Mouse (Mus musculus) hindbrain, embryonic 11.5 days (tissue): ENCODE measurements around the gene Gm10283. TPM values are rescaled to one million over a fixed set of nuclear protein-coding genes. Genes with fewer than 3 reads are reported as not detected.

ENCODE experiments used
- ATAC-seq: fragments of 200-750 bp; cut with Nextera tagmentation; 2 replicates; pipeline ENCODE4 v1.8.0; 2017; ENCODE audit warnings: mild to moderate bottlenecking, moderate TSS enrichment, moderate library complexity; ENCODE audit not compliant: low FRiP score
- DNase-seq: peaks from one replicate; pipeline ENCODE4 v3.0.0-alpha.2; 2015; ENCODE audit warnings: low spot score
- H3K27ac ChIP-seq: fragments of 300-500 bp; sonication (generic); 2 replicates; pipeline ENCODE4 v1.5.1; 2014; ENCODE audit warnings: mild to moderate bottlenecking, low read depth, low read length
- H3K27me3 ChIP-seq: fragments of 300-500 bp; sonication (generic); 2 replicates; pipeline ENCODE4 v1.6.1; 2014; ENCODE audit warnings: mild to moderate bottlenecking, low read length, moderate library complexity, mixed read lengths; ENCODE audit not compliant: control insufficient read depth, insufficient read depth
- H3K36me3 ChIP-seq: fragments of 300-500 bp; sonication (generic); 2 replicates; pipeline ENCODE4 v1.6.1; 2014; ENCODE audit warnings: mild to moderate bottlenecking, low read length, moderate library complexity, mixed read lengths; ENCODE audit not compliant: control insufficient read depth, insufficient read depth
- H3K4me1 ChIP-seq: fragments of 300-500 bp; sonication (generic); replicated peaks from 2 replicates; pipeline ENCODE4 v1.6.1; 2014; ENCODE audit warnings: low read length, mixed read lengths; ENCODE audit not compliant: control insufficient read depth, insufficient read depth
- H3K4me2 ChIP-seq: fragments of 300-500 bp; sonication (generic); replicated peaks from 2 replicates; pipeline ENCODE4 v1.6.1; 2014; ENCODE audit warnings: mild to moderate bottlenecking, low read depth, low read length
- H3K4me3 ChIP-seq: fragments of 300-500 bp; sonication (generic); 2 replicates; pipeline ENCODE4 v1.5.1; 2014; ENCODE audit warnings: low read depth, low read length
- H3K9ac ChIP-seq: fragments of 300-500 bp; sonication (generic); 2 replicates; pipeline ENCODE4 v1.6.1; 2014; ENCODE audit warnings: low read depth, low read length
- H3K9me3 ChIP-seq: fragments of 300-500 bp; sonication (generic); 2 replicates; pipeline ENCODE4 v1.6.1; 2016; ENCODE audit warnings: low read length; ENCODE audit not compliant: control insufficient read depth
- WGBS: fragments of 180-500 bp; shearing (Covaris S2); extraction: QIAGEN DNeasy Blood & Tissue Kit; methylation state at CpG from one replicate; pipeline ENCODE4 v1.1.7; 2014; 5-methylcytosine and 5-hydroxymethylcytosine counted together
- polyA plus RNA-seq: library from polyadenylated mRNA; unstranded; fragments of >200 nt; fragmentation: Nextera tagmentation; extraction: Ambion mirVana; gene quantifications from 2 replicates; pipeline ENCODE4 v1.2.1, GENCODE M21; 2014

Gene Gm10283
- polyA plus RNA-seq, 1 experiment from 2014 or later: not detected

- Histone ChIP-seq H3K4me2 (no peak overlapping the region), H3K9ac (no peak overlapping the region), H3K27ac (no peak overlapping the region), H3K9me3 (no peaks in the 10 kb centered on the region), H3K27me3 (no peaks in the 10 kb centered on the region), H3K4me3 (no peak overlapping the region), H3K4me1 (no peaks in the 10 kb centered on the region), H3K36me3 (no peaks in the 10 kb centered on the region)
- DNase-seq (peak; percentile 80), ATAC-seq (peak; percentile 74)
- WGBS: 42% methylated on average over 15 of the region's 15 CpGs
Measured at GRCm38 (mm10) chr8:60466686-60467335, 36.2 kb downstream of the Gm10283 start.

- 84% methylated on average over 2 of the region's 2 CpGs for WGBS
- no peaks in the 10 kb centered on the region for H3K4me1 ChIP-seq
Measured at GRCm38 (mm10) chr8:60449296-60449695, 53.7 kb downstream of the Gm10283 start.

DNA sequence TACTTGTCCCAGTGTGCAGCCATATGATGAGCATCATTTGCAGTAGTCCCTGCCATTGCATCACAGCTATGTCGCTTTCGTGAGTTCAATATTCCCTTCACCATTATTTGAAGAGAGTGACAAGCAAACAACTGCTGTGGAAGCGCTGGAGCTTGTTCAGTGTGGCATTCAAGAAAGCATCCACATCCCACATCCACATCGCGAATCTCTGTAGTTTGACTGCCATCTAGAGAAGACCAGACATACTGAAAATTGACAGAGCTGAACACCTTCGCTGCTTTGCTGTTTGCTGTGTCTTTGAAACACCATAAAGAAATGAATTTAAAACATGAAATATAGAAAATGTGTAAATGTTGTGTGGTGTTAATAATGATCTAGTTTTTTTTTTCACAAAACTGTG is 58.0 kb downstream of the Gm10283 start:
- no peak overlapping the region for H3K27ac ChIP-seq
- no peak overlapping the region for H3K4me2 ChIP-seq
- H3K4me3 ChIP-seq: no peak overlapping the region
- peak; percentile 9 for DNase-seq
- no peak overlapping the region for H3K9ac ChIP-seq
- WGBS: 74% methylated on average over 6 of the region's 6 CpGs
- no peaks in the 10 kb centered on the region for H3K27me3 ChIP-seq
- ATAC-seq: no peak
- H3K9me3 ChIP-seq: no peaks in the 10 kb centered on the region
- H3K4me1 ChIP-seq: no peaks in the 10 kb centered on the region
- H3K36me3 ChIP-seq: no peaks in the 10 kb centered on the region

More at GRCm38 (mm10) chr8:60449296-60449695, 53.7 kb downstream of the Gm10283 start:
- H3K27ac ChIP-seq: no peak overlapping the region
- H3K9ac ChIP-seq: no peak overlapping the region
- H3K4me2 ChIP-seq: no peak overlapping the region
- H3K36me3 ChIP-seq: no peaks in the 10 kb centered on the region
- no peaks in the 10 kb centered on the region for H3K27me3 ChIP-seq
- ATAC-seq (no peak), DNase-seq (no peak)
- H3K9me3 ChIP-seq: no peaks in the 10 kb centered on the region
- no peak overlapping the region for H3K4me3 ChIP-seq

- no peak overlapping the region for H3K27ac ChIP-seq
- H3K4me1 ChIP-seq: no peaks in the 10 kb centered on the region
- H3K4me2 ChIP-seq: no peak overlapping the region
- WGBS: 54% methylated on average over 3 of the region's 3 CpGs
- DNase-seq (no peak), ATAC-seq (no peak)
- H3K9ac ChIP-seq: no peak overlapping the region
- no peaks in the 10 kb centered on the region for H3K9me3 ChIP-seq
- H3K4me3 ChIP-seq: no peak overlapping the region
- H3K36me3 ChIP-seq: no peaks in the 10 kb centered on the region
- H3K27me3 ChIP-seq: no peaks in the 10 kb centered on the region
Measured at GRCm38 (mm10) chr8:60438557-60438956, 64.4 kb downstream of the Gm10283 start.

DNA sequence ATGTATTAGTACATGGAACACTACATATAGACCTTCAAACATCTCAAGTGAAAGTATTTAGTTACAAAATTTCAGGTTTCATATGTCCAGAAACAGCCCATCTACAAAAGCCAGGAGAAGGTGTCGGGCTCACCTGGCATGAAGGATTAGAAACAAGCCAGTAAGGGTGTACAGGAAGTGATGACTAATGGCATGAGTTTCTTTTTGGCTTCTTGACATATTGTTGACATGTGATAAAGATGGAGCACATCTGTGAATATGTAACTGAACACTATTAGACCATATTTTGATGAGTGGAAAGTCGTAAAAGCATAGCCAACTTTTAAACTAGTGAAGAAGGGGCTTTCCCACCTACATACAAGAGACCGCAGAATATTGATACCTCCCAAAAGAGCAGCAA is 66.1 kb downstream of the Gm10283 start:
- DNase-seq (no peak), ATAC-seq (no peak)
- 89% methylated on average over 3 of the region's 3 CpGs for WGBS
- Histone ChIP-seq H3K4me3 (no peak overlapping the region), H3K27me3 (no peaks in the 10 kb centered on the region), H3K4me2 (no peak overlapping the region), H3K9ac (no peak overlapping the region), H3K4me1 (no peaks in the 10 kb centered on the region), H3K36me3 (no peaks in the 10 kb centered on the region), H3K9me3 (no peaks in the 10 kb centered on the region), H3K27ac (no peak overlapping the region)

- no peak for ATAC-seq
- H3K36me3 ChIP-seq: no peaks in the 10 kb centered on the region
- no peak for DNase-seq
- no peaks in the 10 kb centered on the region for H3K9me3 ChIP-seq
- H3K4me1 ChIP-seq: no peaks in the 10 kb centered on the region
- H3K4me3 ChIP-seq: no peak overlapping the region
- 91% methylated on average over 5 of the region's 5 CpGs for WGBS
- H3K27ac ChIP-seq: no peak overlapping the region
- H3K27me3 ChIP-seq: no peaks in the 10 kb centered on the region
- no peak overlapping the region for H3K4me2 ChIP-seq
- H3K9ac ChIP-seq: no peak overlapping the region
Measured at GRCm38 (mm10) chr8:60432649-60433048, 70.3 kb downstream of the Gm10283 start.

DNA sequence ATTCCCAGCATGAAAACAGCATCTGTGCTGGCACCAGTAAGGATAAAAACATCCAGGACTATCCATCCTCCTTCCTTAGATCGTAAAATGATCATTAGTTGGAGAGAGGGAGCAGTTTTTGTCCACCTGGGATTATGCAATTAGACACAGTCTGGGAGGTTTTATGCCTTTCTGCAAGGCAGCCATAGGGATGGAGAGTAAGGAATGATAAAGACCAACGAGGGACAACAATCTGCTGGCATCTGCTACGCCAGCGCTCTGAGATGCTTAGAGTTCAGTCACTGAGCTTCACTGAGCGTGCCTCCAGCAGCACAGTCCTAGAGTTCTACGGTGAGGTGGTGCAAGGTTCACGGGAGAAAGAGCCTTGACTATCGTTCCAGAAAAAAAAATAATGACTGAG is 96.6 kb downstream of the Gm10283 start:
- no peak for DNase-seq
- H3K36me3 ChIP-seq: no peaks in the 10 kb centered on the region
- H3K9ac ChIP-seq: no peak overlapping the region
- no peak for ATAC-seq
- H3K4me3 ChIP-seq: no peak overlapping the region
- no peaks in the 10 kb centered on the region for H3K9me3 ChIP-seq
- H3K4me1 ChIP-seq: no peaks in the 10 kb centered on the region
- no peak overlapping the region for H3K4me2 ChIP-seq
- no peaks in the 10 kb centered on the region for H3K27me3 ChIP-seq
- no peak overlapping the region for H3K27ac ChIP-seq
- WGBS: 85% methylated on average over 8 of the region's 8 CpGs

DNA sequence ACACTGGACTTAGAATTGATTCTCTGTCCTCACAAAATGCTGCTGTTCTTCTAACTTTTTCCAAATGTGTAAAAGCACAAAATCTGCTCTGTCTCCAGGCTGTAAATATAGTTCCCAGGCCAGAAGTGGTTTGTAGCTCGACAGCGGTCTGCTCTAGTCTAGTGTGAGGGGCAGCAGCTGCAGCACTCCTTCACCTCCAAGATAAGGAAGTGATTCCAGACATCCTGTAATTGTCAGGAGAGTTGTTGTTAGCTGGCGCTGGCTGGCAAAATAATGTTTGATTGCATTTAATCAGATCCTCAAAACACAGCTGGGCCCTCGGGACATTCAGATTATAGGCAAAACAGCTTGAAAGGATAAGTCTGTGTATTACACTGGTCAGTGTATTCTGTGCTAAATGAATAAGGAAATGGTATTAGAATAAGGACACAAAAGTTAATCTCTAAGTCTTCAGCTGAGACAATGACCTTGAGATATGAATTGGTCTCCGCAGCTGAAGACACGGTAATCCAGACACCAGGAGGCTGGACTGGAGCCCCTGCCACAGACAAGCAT is 97.9 kb downstream of the Gm10283 start:
- no peak overlapping the region for H3K27ac ChIP-seq
- H3K4me1 ChIP-seq: no peaks in the 10 kb centered on the region
- ATAC-seq: no peak

GRCm38 (mm10) chr8:60393675-60394074 is 109.3 kb downstream of the Gm10283 start:
- no peaks in the 10 kb centered on the region for H3K36me3 ChIP-seq
- WGBS: 78% methylated on average over 4 of the region's 4 CpGs
- H3K9me3 ChIP-seq: no peaks in the 10 kb centered on the region
- no peak overlapping the region for H3K4me2 ChIP-seq
- no peaks in the 10 kb centered on the region for H3K4me1 ChIP-seq
- DNase-seq (no peak), ATAC-seq (no peak)
- H3K27ac ChIP-seq: no peak overlapping the region
- H3K27me3 ChIP-seq: no peaks in the 10 kb centered on the region
- no peak overlapping the region for H3K4me3 ChIP-seq
- no peak overlapping the region for H3K9ac ChIP-seq

More for the DNA sequence above, 97.9 kb downstream of the Gm10283 start:
- Histone ChIP-seq H3K9me3 (no peaks in the 10 kb centered on the region), H3K27me3 (no peaks in the 10 kb centered on the region), H3K4me3 (no peak overlapping the region), H3K36me3 (no peaks in the 10 kb centered on the region), H3K9ac (no peak overlapping the region), H3K4me2 (no peak overlapping the region)
- WGBS: 78% methylated on average over 6 of the region's 6 CpGs
- no peak for DNase-seq
